Mouse (Mus musculus): ENCODE measurements around the gene Gpr37l1. TPM values are rescaled to one million over a fixed set of nuclear protein-coding genes. Genes with fewer than 3 reads are reported as not detected.
A peak's percentile ranks its signal among the peaks of the same experiment; 100 is the strongest.

Gpr37l1 gene
- polyA plus RNA-seq, 1 experiment from 2014 or later: 1.3 TPM

- Histone ChIP-seq H3K4me3 (replicated peaks; ENCODE audit: low read length) (no peak overlapping the region), H3K36me3 (ENCODE audit: control insufficient read depth, insufficient read depth, low read length) (no peaks in the 10 kb centered on the region), H3K4me1 (ENCODE audit: control insufficient read depth, insufficient read depth, low read length) (peaks cover 8% of the 10 kb centered on the region; the same call in 1 of the 2 replicates), H3K9me3 (replicated peaks; ENCODE audit: control insufficient read depth, low read length) (no peaks in the 10 kb centered on the region), H3K4me2 (ENCODE audit: low read depth, low read length) (no peak overlapping the region), H3K9ac (ENCODE audit: low read length) (no peak overlapping the region), H3K27ac (ENCODE audit: low read length) (no peak overlapping the region), H3K27me3 (ENCODE audit: control insufficient read depth, insufficient read depth, low read length) (no peaks in the 10 kb centered on the region)
- no peak for ATAC-seq (ENCODE audit: insufficient read depth, low FRiP score)
- WGBS: 77% methylated on average over 9 of the region's 9 CpGs
These were observed 34.5 kb downstream of the Gpr37l1 start for GRCm38 (mm10) chr1:135132893-135133369.

- peak within 1 kb of the TSS; percentile 58; the same call in 1 of the 2 replicates for H3K27ac ChIP-seq (ENCODE audit: low read length)
- no peak within 1 kb of the TSS for H3K4me3 ChIP-seq (replicated peaks; ENCODE audit: low read length)
- H3K27me3 ChIP-seq (ENCODE audit: control insufficient read depth, insufficient read depth, low read length): no peaks in the 10 kb centered on the region
- no peak within 1 kb of the TSS for H3K4me2 ChIP-seq (ENCODE audit: low read depth, low read length)
- 35% methylated on average over 10 of the region's 10 CpGs for WGBS
- H3K9me3 ChIP-seq (replicated peaks; ENCODE audit: control insufficient read depth, low read length): no peaks in the 10 kb centered on the region
- no peak within 1 kb of the TSS for H3K9ac ChIP-seq (ENCODE audit: low read length)
- peaks cover 8% of the 10 kb centered on the region; the same call in 1 of the 2 replicates for H3K4me1 ChIP-seq (ENCODE audit: control insufficient read depth, insufficient read depth, low read length)
- no peak for ATAC-seq (ENCODE audit: insufficient read depth, low FRiP score)
- no peaks in the 10 kb centered on the region for H3K36me3 ChIP-seq (ENCODE audit: control insufficient read depth, insufficient read depth, low read length)
These were observed 35.0 kb downstream of the Gpr37l1 start, which contains the start of gene Ptpn7 for GRCm38 (mm10) chr1:135132473-135132872. Gene Ptpn7, plus strand, starts transcription at chr1:135132700.

GRCm38 (mm10) chr1:135131560-135131959 lies 35.9 kb downstream of the Gpr37l1 start:
- H3K9me3 ChIP-seq (replicated peaks; ENCODE audit: control insufficient read depth, low read length): no peaks in the 10 kb centered on the region
- no peak overlapping the region for H3K9ac ChIP-seq (ENCODE audit: low read length)
- WGBS: 52% methylated on average over 8 of the region's 8 CpGs
- H3K36me3 ChIP-seq (ENCODE audit: control insufficient read depth, insufficient read depth, low read length): no peaks in the 10 kb centered on the region
- peaks cover 16% of the 10 kb centered on the region for H3K4me1 ChIP-seq (ENCODE audit: control insufficient read depth, insufficient read depth, low read length)
- no peak overlapping the region for H3K4me3 ChIP-seq (replicated peaks; ENCODE audit: low read length)
- no peak for ATAC-seq (ENCODE audit: insufficient read depth, low FRiP score)
- H3K27ac ChIP-seq (ENCODE audit: low read length): peak overlapping the region; percentile 58; the same call in 1 of the 2 replicates
- H3K27me3 ChIP-seq (ENCODE audit: control insufficient read depth, insufficient read depth, low read length): no peaks in the 10 kb centered on the region
- no peak overlapping the region for H3K4me2 ChIP-seq (ENCODE audit: low read depth, low read length)

GRCm38 (mm10) chr1:135131034-135131433 lies 36.4 kb downstream of the Gpr37l1 start:
- no peaks in the 10 kb centered on the region for H3K9me3 ChIP-seq (replicated peaks; ENCODE audit: control insufficient read depth, low read length)
- H3K36me3 ChIP-seq (ENCODE audit: control insufficient read depth, insufficient read depth, low read length): no peaks in the 10 kb centered on the region
- H3K27me3 ChIP-seq (ENCODE audit: control insufficient read depth, insufficient read depth, low read length): no peaks in the 10 kb centered on the region
- peak overlapping the region; percentile 58 for H3K27ac ChIP-seq (ENCODE audit: low read length)
- H3K4me3 ChIP-seq (replicated peaks; ENCODE audit: low read length): no peak overlapping the region
- H3K4me2 ChIP-seq (ENCODE audit: low read depth, low read length): 0 out of 2 replicates have a peak overlapping the region, but pooled peaks have one; percentile 19
- H3K4me1 ChIP-seq (ENCODE audit: control insufficient read depth, insufficient read depth, low read length): peaks cover 21% of the 10 kb centered on the region
- ATAC-seq (ENCODE audit: insufficient read depth, low FRiP score): no peak
- H3K9ac ChIP-seq (ENCODE audit: low read length): no peak overlapping the region; the same call in 1 of the 2 replicates
- 21% methylated on average over 6 of the region's 6 CpGs for WGBS

- 67% methylated on average over 2 of the region's 2 CpGs for WGBS
- ATAC-seq (ENCODE audit: insufficient read depth, low FRiP score): no peak
- Histone ChIP-seq H3K9me3 (replicated peaks; ENCODE audit: control insufficient read depth, low read length) (no peaks in the 10 kb centered on the region), H3K4me3 (replicated peaks; ENCODE audit: low read length) (no peak overlapping the region), H3K27ac (ENCODE audit: low read length) (no peak overlapping the region), H3K27me3 (ENCODE audit: control insufficient read depth, insufficient read depth, low read length) (no peaks in the 10 kb centered on the region), H3K4me2 (ENCODE audit: low read depth, low read length) (no peak overlapping the region), H3K9ac (ENCODE audit: low read length) (no peak overlapping the region), H3K36me3 (ENCODE audit: control insufficient read depth, insufficient read depth, low read length) (no peaks in the 10 kb centered on the region), H3K4me1 (ENCODE audit: control insufficient read depth, insufficient read depth, low read length) (peaks cover 24% of the 10 kb centered on the region)
These were observed 37.0 kb downstream of the Gpr37l1 start for GRCm38 (mm10) chr1:135130376-135131018.

GRCm38 (mm10) chr1:135129543-135130183 lies 37.8 kb downstream of the Gpr37l1 start:
- no peak overlapping the region for H3K9ac ChIP-seq (ENCODE audit: low read length)
- no peak overlapping the region for H3K4me3 ChIP-seq (replicated peaks; ENCODE audit: low read length)
- H3K27ac ChIP-seq (ENCODE audit: low read length): no peak overlapping the region
- no peak for ATAC-seq (ENCODE audit: insufficient read depth, low FRiP score)
- peaks cover 24% of the 10 kb centered on the region for H3K4me1 ChIP-seq (ENCODE audit: control insufficient read depth, insufficient read depth, low read length)
- WGBS: 71% methylated on average over 9 of the region's 9 CpGs
- H3K36me3 ChIP-seq (ENCODE audit: control insufficient read depth, insufficient read depth, low read length): no peaks in the 10 kb centered on the region
- no peaks in the 10 kb centered on the region for H3K27me3 ChIP-seq (ENCODE audit: control insufficient read depth, insufficient read depth, low read length)
- no peaks in the 10 kb centered on the region for H3K9me3 ChIP-seq (replicated peaks; ENCODE audit: control insufficient read depth, low read length)
- H3K4me2 ChIP-seq (ENCODE audit: low read depth, low read length): no peak overlapping the region

GRCm38 (mm10) chr1:135128986-135129385 lies 38.5 kb downstream of the Gpr37l1 start:
- Histone ChIP-seq H3K27ac (ENCODE audit: low read length) (no peak overlapping the region), H3K36me3 (ENCODE audit: control insufficient read depth, insufficient read depth, low read length) (no peaks in the 10 kb centered on the region), H3K4me3 (replicated peaks; ENCODE audit: low read length) (no peak overlapping the region), H3K4me1 (ENCODE audit: control insufficient read depth, insufficient read depth, low read length) (peaks cover 24% of the 10 kb centered on the region), H3K9me3 (replicated peaks; ENCODE audit: control insufficient read depth, low read length) (no peaks in the 10 kb centered on the region), H3K9ac (ENCODE audit: low read length) (no peak overlapping the region), H3K27me3 (ENCODE audit: control insufficient read depth, insufficient read depth, low read length) (no peaks in the 10 kb centered on the region), H3K4me2 (ENCODE audit: low read depth, low read length) (no peak overlapping the region)
- WGBS: 43% methylated on average over 9 of the region's 9 CpGs
- no peak for ATAC-seq (ENCODE audit: insufficient read depth, low FRiP score)

- H3K4me2 ChIP-seq (ENCODE audit: low read depth, low read length): no peak overlapping the region
- no peak overlapping the region for H3K4me3 ChIP-seq (replicated peaks; ENCODE audit: low read length)
- no peaks in the 10 kb centered on the region for H3K27me3 ChIP-seq (ENCODE audit: control insufficient read depth, insufficient read depth, low read length)
- 36% methylated on average over 6 of the region's 6 CpGs for WGBS
- no peaks in the 10 kb centered on the region for H3K36me3 ChIP-seq (ENCODE audit: control insufficient read depth, insufficient read depth, low read length)
- H3K4me1 ChIP-seq (ENCODE audit: control insufficient read depth, insufficient read depth, low read length): peaks cover 24% of the 10 kb centered on the region
- H3K27ac ChIP-seq (ENCODE audit: low read length): no peak overlapping the region
- no peak overlapping the region for H3K9ac ChIP-seq (ENCODE audit: low read length)
- H3K9me3 ChIP-seq (replicated peaks; ENCODE audit: control insufficient read depth, low read length): no peaks in the 10 kb centered on the region
- ATAC-seq (ENCODE audit: insufficient read depth, low FRiP score): peak; percentile 34; the same call in 1 of the 2 replicates
These were observed 39.5 kb downstream of the Gpr37l1 start for GRCm38 (mm10) chr1:135128011-135128441.

GRCm38 (mm10) chr1:135126443-135127027 lies 40.9 kb downstream of the Gpr37l1 start:
- WGBS: 36% methylated on average over 4 of the region's 4 CpGs
- H3K36me3 ChIP-seq (ENCODE audit: control insufficient read depth, insufficient read depth, low read length): no peaks in the 10 kb centered on the region
- H3K4me3 ChIP-seq (replicated peaks; ENCODE audit: low read length): no peak overlapping the region
- peak overlapping the region; percentile 28; the same call in 1 of the 2 replicates for H3K9ac ChIP-seq (ENCODE audit: low read length)
- H3K27me3 ChIP-seq (ENCODE audit: control insufficient read depth, insufficient read depth, low read length): no peaks in the 10 kb centered on the region
- H3K9me3 ChIP-seq (replicated peaks; ENCODE audit: control insufficient read depth, low read length): no peaks in the 10 kb centered on the region
- H3K4me2 ChIP-seq (ENCODE audit: low read depth, low read length): no peak overlapping the region
- peaks cover 22% of the 10 kb centered on the region for H3K4me1 ChIP-seq (ENCODE audit: control insufficient read depth, insufficient read depth, low read length)
- ATAC-seq (ENCODE audit: insufficient read depth, low FRiP score): no peak
- no peak overlapping the region for H3K27ac ChIP-seq (ENCODE audit: low read length)
